Mouse (Mus musculus) hindbrain, embryonic 11.5 days (tissue): ENCODE results near the gene Phc2. TPM values are rescaled to one million over a fixed set of nuclear protein-coding genes. Genes with fewer than 3 reads are reported as not detected.

Experiments
- ATAC-seq: fragments of 200-750 bp; cut with Nextera tagmentation; 2 replicates; pipeline ENCODE4 v1.8.0; 2017; ENCODE audit warnings: mild to moderate bottlenecking, moderate TSS enrichment, moderate library complexity; ENCODE audit not compliant: low FRiP score
- DNase-seq: peaks from one replicate; pipeline ENCODE4 v3.0.0-alpha.2; 2015; ENCODE audit warnings: low spot score
- H3K27ac ChIP-seq: fragments of 300-500 bp; sonication (generic); 2 replicates; pipeline ENCODE4 v1.5.1; 2014; ENCODE audit warnings: mild to moderate bottlenecking, low read depth, low read length
- H3K27me3 ChIP-seq: fragments of 300-500 bp; sonication (generic); 2 replicates; pipeline ENCODE4 v1.6.1; 2014; ENCODE audit warnings: mild to moderate bottlenecking, low read length, moderate library complexity, mixed read lengths; ENCODE audit not compliant: control insufficient read depth, insufficient read depth
- H3K36me3 ChIP-seq: fragments of 300-500 bp; sonication (generic); 2 replicates; pipeline ENCODE4 v1.6.1; 2014; ENCODE audit warnings: mild to moderate bottlenecking, low read length, moderate library complexity, mixed read lengths; ENCODE audit not compliant: control insufficient read depth, insufficient read depth
- H3K4me1 ChIP-seq: fragments of 300-500 bp; sonication (generic); replicated peaks from 2 replicates; pipeline ENCODE4 v1.6.1; 2014; ENCODE audit warnings: low read length, mixed read lengths; ENCODE audit not compliant: control insufficient read depth, insufficient read depth
- H3K4me2 ChIP-seq: fragments of 300-500 bp; sonication (generic); replicated peaks from 2 replicates; pipeline ENCODE4 v1.6.1; 2014; ENCODE audit warnings: mild to moderate bottlenecking, low read depth, low read length
- H3K4me3 ChIP-seq: fragments of 300-500 bp; sonication (generic); 2 replicates; pipeline ENCODE4 v1.5.1; 2014; ENCODE audit warnings: low read depth, low read length
- H3K9ac ChIP-seq: fragments of 300-500 bp; sonication (generic); 2 replicates; pipeline ENCODE4 v1.6.1; 2014; ENCODE audit warnings: low read depth, low read length
- H3K9me3 ChIP-seq: fragments of 300-500 bp; sonication (generic); 2 replicates; pipeline ENCODE4 v1.6.1; 2016; ENCODE audit warnings: low read length; ENCODE audit not compliant: control insufficient read depth
- WGBS: fragments of 180-500 bp; shearing (Covaris S2); extraction: QIAGEN DNeasy Blood & Tissue Kit; methylation state at CpG from one replicate; pipeline ENCODE4 v1.1.7; 2014; 5-methylcytosine and 5-hydroxymethylcytosine counted together
- polyA plus RNA-seq: library from polyadenylated mRNA; unstranded; fragments of >200 nt; fragmentation: Nextera tagmentation; extraction: Ambion mirVana; gene quantifications from 2 replicates; pipeline ENCODE4 v1.2.1, GENCODE M21; 2014

Gene Phc2
- polyA plus RNA-seq, 1 experiment from 2014 or later, result 46.8 TPM

- WGBS, result 52% methylated on average over 10 of the region's 10 CpGs
- Histone ChIP-seq H3K36me3 (peaks cover 25% of the 10 kb centered on the region), H3K4me3 (no peak overlapping the region), H3K9me3 (no peaks in the 10 kb centered on the region), H3K27ac (no peak overlapping the region), H3K9ac (no peak overlapping the region), H3K27me3 (no peaks in the 10 kb centered on the region), H3K4me1 (peaks cover 6% of the 10 kb centered on the region; the same call in 1 of the 2 replicates), H3K4me2 (no peak overlapping the region)
- DNase-seq, result no peak
- ATAC-seq, result no peak
Measured at GRCm38 (mm10) chr4:128742379-128742970, 88.0 kb downstream of the Phc2 start.

DNA sequence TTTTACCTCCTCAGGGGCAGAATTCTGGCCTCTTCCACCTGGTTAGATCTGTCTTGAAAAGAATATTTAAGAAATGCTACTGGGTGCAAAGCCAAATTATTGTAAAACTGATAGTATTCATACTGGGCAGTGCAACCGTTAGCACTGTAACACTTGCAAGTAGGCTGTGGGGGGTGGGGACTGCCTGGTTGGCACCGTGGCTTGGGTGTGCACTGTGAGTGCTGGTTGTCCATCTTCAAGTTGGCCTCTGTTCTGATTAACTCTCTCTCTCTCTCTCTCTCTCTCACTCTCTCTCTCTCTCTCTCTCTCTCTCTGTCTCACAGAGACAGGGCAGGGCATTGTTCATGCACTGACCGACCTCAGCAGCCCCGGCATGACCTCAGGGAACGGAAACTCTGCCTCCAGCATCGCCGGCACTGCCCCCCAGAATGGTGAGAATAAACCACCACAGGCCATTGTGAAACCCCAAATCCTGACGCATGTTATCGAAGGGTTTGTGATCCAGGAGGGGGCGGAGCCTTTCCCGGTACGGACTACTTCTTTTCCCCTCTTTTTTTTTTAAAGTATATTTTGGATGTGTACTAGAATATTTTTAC lies 88.6 kb downstream of the Phc2 start:
- Histone ChIP-seq H3K9me3 (no peaks in the 10 kb centered on the region), H3K4me3 (no peak overlapping the region), H3K4me2 (no peak overlapping the region), H3K27ac (no peak overlapping the region), H3K9ac (no peak overlapping the region), H3K36me3 (peaks cover 29% of the 10 kb centered on the region), H3K27me3 (no peaks in the 10 kb centered on the region), H3K4me1 (peaks cover under 1% of the 10 kb centered on the region; the same call in 1 of the 2 replicates)
- 73% methylated on average over 12 of the region's 12 CpGs for WGBS
- no peak for ATAC-seq
- DNase-seq, result no peak

DNA sequence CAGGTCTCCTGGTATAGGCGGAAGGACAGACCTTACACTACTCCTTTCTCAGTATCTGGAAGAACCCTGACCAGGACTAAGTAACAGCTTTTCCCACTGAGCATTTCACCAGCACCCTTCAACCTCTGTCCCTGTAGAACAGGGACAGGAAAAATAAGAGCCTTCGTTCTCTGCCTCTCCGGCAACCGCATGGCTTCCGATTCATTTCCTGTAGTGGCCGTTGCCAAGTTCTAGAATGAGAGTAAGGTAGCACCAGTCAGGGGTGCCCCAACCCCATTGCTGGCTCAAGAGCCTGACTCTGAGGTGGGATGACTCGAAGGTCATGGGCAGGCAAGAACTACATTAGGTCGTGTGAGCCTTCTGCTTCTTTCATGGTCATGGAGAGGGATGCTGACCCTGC lies 90.7 kb downstream of the Phc2 start:
- ATAC-seq (no peak), DNase-seq (no peak)
- Histone ChIP-seq H3K27me3 (no peaks in the 10 kb centered on the region), H3K9me3 (no peaks in the 10 kb centered on the region), H3K9ac (no peak overlapping the region), H3K4me3 (no peak overlapping the region), H3K36me3 (peaks cover 37% of the 10 kb centered on the region), H3K27ac (no peak overlapping the region), H3K4me1 (no peaks in the 10 kb centered on the region), H3K4me2 (no peak overlapping the region)
- WGBS, result 95% methylated on average over 8 of the region's 8 CpGs

DNA sequence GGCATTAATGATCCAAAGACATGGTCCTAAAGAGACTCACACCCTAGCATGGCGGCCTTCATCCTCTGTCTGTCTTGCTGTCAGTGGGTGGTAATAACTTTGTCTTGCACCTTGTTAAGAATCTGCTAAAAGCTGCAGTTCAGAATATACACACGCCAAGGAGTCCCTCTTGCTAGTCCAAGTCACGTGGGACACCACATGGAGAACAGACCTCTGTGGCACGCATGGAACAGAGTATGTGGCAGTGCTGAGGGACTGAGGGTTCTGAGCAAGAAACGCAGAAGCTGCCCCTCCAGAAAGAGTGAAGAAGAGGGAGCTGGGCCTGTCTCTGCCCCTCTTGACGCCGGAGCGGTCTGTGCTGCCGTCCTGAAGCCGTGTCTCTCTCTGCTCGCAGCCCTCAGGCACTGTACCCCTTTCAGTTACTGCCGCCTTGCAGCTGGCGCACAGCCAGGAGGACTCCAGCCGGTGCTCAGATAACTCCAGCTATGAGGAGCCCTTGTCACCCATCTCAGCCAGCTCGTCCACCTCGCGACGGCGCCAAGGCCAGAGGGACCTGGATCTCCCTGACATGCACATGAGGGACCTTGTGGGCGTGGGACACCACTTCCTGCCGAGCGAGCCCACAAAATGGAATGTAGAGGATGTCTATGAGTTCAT lies 93.2 kb downstream of the Phc2 start:
- no peak overlapping the region for H3K4me3 ChIP-seq
- no peak overlapping the region for H3K9ac ChIP-seq
- no peaks in the 10 kb centered on the region for H3K27me3 ChIP-seq
- peaks cover 40% of the 10 kb centered on the region for H3K36me3 ChIP-seq
- ATAC-seq (no peak), DNase-seq (no peak)
- no peaks in the 10 kb centered on the region for H3K9me3 ChIP-seq
- H3K4me1 ChIP-seq, result no peaks in the 10 kb centered on the region
- H3K4me2 ChIP-seq, result no peak overlapping the region
- H3K27ac ChIP-seq, result no peak overlapping the region
- 94% methylated on average over 22 of the region's 22 CpGs for WGBS

- H3K4me3 ChIP-seq, result no peak overlapping the region
- no peak for DNase-seq
Measured at GRCm38 (mm10) chr4:128748309-128748708, 93.8 kb downstream of the Phc2 start.

DNA sequence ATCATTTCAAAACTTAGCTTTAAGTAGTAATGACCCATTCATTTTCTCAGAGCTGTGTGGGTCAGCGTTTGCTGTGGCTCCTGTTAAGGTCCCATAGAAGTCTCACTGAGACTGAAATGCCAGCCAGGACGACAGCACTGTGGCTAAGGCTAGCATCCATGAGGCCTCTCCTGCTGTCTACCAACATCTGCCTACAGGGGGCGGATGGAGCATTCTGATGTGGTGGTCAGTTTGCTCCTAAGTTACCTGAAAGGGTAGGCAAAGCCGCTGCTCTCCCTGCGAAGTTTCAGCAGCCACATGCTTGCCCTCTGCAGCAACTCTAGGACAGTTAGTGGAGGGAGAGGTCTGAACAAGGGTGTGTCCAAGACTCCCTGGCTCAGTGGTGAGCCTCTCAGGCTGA lies 96.5 kb downstream of the Phc2 start:
- H3K4me2 ChIP-seq, result no peak overlapping the region
- H3K4me1 ChIP-seq, result no peaks in the 10 kb centered on the region
- ATAC-seq (no peak), DNase-seq (no peak)
- no peaks in the 10 kb centered on the region for H3K9me3 ChIP-seq
- 67% methylated on average over 5 of the region's 5 CpGs for WGBS
- no peak overlapping the region for H3K4me3 ChIP-seq
- H3K9ac ChIP-seq, result no peak overlapping the region
- no peaks in the 10 kb centered on the region for H3K27me3 ChIP-seq
- no peak overlapping the region for H3K27ac ChIP-seq
- peaks cover 26% of the 10 kb centered on the region for H3K36me3 ChIP-seq

More at GRCm38 (mm10) chr4:128748309-128748708, 93.8 kb downstream of the Phc2 start:
- no peak overlapping the region for H3K27ac ChIP-seq
- H3K27me3 ChIP-seq, result no peaks in the 10 kb centered on the region
- no peaks in the 10 kb centered on the region for H3K9me3 ChIP-seq
- H3K36me3 ChIP-seq, result peaks cover 40% of the 10 kb centered on the region
- H3K4me1 ChIP-seq, result no peaks in the 10 kb centered on the region
- no peak overlapping the region for H3K4me2 ChIP-seq
- H3K9ac ChIP-seq, result no peak overlapping the region
- 93% methylated on average over 7 of the region's 7 CpGs for WGBS
- no peak for ATAC-seq

DNA sequence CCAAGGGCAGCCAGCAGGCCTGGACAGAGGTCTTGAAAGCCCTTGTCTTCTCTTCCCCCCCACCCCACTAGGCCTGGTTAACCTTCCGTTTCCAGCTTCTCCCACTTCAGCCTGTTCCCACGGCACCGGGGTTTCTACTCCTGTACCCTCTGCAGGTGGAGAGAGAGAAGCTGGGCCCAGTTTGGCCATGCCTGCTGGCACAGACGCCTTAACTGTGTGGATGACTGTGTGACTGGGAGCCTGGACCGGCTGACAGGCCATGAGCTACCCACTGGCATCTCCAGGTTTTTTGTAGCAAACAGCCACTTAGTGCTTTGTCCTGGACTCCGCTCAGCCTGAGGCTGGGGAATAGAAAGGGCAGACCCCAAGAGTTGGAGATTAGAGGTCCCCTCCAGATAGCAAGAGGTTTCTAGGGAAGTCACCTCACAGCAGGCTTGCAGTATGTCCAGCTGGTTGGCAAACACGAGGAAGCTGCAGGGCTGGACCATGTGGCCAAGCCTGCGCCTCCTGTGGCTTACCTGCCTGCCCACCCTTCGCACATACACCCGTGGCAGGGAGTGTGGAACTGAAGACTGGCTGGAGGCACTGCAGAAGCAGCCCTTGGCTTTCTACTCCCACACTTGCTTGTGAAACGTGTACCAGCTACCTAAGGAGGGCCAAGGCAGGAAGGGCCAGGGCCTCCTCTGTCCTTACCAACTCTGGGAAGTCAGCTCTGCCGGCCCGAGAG lies 97.7 kb downstream of the Phc2 start:
- Histone ChIP-seq H3K4me2 (no peak overlapping the region), H3K9ac (no peak overlapping the region), H3K36me3 (peaks cover 19% of the 10 kb centered on the region), H3K4me3 (no peak overlapping the region), H3K27ac (no peak overlapping the region), H3K4me1 (no peaks in the 10 kb centered on the region), H3K27me3 (no peaks in the 10 kb centered on the region), H3K9me3 (no peaks in the 10 kb centered on the region)
- WGBS, result 91% methylated on average over 13 of the region's 13 CpGs
- DNase-seq (no peak), ATAC-seq (no peak)

DNA sequence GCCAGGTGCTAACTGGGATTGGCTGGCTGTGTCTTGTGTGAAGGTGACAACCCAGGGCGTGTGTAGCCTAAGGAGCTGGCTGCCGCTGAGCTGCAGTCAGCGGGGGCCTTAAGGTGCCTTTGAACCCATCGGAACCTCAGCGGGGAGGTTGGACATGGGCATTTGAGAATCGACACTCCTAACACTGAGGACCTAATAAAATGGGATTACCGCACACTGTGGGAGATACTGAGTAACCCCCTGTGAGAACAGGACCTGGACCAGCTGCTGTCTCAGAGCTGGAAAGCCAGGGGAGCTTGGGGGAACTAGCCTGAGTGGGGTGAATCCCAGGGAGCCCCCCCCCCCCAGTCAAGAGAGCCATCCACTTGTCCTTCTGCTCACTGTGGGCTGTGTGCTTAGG lies 99.1 kb downstream of the Phc2 start:
- H3K4me1 ChIP-seq, result no peaks in the 10 kb centered on the region
- no peak overlapping the region for H3K9ac ChIP-seq
- DNase-seq (no peak), ATAC-seq (no peak)
- no peaks in the 10 kb centered on the region for H3K27me3 ChIP-seq
- no peak overlapping the region for H3K27ac ChIP-seq
- no peaks in the 10 kb centered on the region for H3K9me3 ChIP-seq
- no peak overlapping the region for H3K4me2 ChIP-seq
- 91% methylated on average over 7 of the region's 7 CpGs for WGBS
- H3K36me3 ChIP-seq, result peaks cover 8% of the 10 kb centered on the region; the same call in 1 of the 2 replicates
- no peak overlapping the region for H3K4me3 ChIP-seq
